Mouse (Mus musculus): ENCODE data around the gene Serpind1. TPM values are rescaled to one million over a fixed set of nuclear protein-coding genes. Genes with fewer than 3 reads are reported as not detected.

Serpind1 gene
- 0.36 and 0.48 TPM in 2 replicates for polyA plus RNA-seq (2015; fragmentation: Nextera tagmentation; extraction: Ambion mirVana)

DNA sequence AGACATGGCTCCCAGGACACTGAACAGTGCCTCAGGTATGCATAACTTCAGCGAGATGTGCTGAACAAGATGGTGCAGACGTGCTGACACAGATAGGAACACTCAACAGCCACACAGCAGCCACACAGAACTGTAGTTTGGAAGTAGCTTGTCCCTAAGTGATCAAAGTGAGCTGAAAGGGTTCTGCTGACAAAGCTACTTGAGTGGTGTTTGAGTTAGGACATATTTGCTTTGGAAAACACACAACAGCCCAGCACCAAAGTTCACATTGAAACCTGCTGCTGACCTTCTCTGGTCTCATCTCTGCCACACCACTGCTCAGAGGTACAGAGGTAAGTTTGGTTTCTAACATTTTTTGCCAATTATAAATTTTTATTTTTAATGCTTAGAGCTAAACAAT, at the start of gene Serpind1:
Gene Serpind1 (plus strand): TSS at position 256 of the 400 bp plus-strand sequence.
- 90% methylated on average over 2 of the region's 2 CpGs for WGBS
- Histone ChIP-seq H3K36me3 (ENCODE audit: poor library complexity, severe bottlenecking) (peaks cover 8% of the 10 kb centered on the region), H3K4me2 (no peak within 1 kb of the TSS), H3K9ac (no peak within 1 kb of the TSS), H3K27me3 (no peaks in the 10 kb centered on the region), H3K4me3 (no peak within 1 kb of the TSS), H3K27ac (no peak within 1 kb of the TSS), H3K9me3 (replicated peaks) (no peaks in the 10 kb centered on the region), H3K4me1 (no peaks in the 10 kb centered on the region)
- ATAC-seq = no peak

DNA sequence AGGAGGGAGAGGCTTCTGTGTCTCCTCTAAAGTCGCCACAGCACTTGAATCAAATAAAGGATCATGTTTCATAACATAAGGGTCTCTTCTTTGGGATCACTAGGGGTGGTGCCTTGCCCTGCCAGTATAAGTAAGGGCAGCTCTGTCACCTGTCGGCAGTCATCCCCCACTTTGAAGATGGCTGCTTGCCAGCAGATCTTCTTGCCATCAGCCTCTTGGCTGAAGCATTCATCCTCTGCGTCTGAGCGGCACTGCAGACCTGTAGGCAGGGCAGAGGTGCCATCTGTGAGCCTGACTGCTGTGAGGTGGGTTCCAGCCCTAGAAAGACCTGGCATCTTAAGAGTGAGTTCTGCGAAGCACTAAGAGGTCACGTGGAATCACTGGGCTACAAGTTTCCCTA, 48.0 kb upstream of the Serpind1 start:
- Histone ChIP-seq H3K9me3 (replicated peaks) (no peaks in the 10 kb centered on the region), H3K27me3 (peaks cover 17% of the 10 kb centered on the region), H3K9ac (no peak overlapping the region), H3K4me2 (no peak overlapping the region), H3K4me3 (no peak overlapping the region), H3K27ac (no peak overlapping the region), H3K36me3 (ENCODE audit: poor library complexity, severe bottlenecking) (peaks cover 93% of the 10 kb centered on the region), H3K4me1 (peaks cover 2% of the 10 kb centered on the region)
- no peak for ATAC-seq
- 83% methylated on average over 6 of the region's 6 CpGs for whole genome bisulfite sequencing

DNA sequence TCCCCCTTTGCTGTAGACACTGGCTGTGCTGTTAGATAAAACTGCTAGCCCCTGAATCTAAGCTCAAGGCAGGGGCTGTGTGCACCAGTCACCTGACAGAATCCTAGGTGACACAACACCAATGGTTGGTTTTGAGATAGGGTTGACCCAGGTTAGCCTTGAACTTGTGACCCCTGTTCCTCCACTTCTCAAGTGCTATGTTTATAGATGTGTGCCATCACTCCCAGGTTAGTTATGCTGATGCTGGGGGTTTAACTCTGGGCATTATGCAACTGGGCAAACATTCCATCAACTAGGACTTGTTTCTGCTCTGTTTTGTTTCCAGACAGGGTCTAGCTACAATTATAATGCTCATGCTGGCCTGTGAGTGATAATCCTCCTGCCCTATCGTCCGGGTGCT, 44.1 kb upstream of the Serpind1 start:
- no peaks in the 10 kb centered on the region for H3K4me1 ChIP-seq
- H3K27ac ChIP-seq = no peak overlapping the region
- WGBS = 94% methylated on average over 2 of the region's 2 CpGs
- no peak overlapping the region for H3K4me2 ChIP-seq
- H3K9ac ChIP-seq = no peak overlapping the region
- no peak for ATAC-seq
- H3K27me3 ChIP-seq = no peaks in the 10 kb centered on the region
- H3K36me3 ChIP-seq (ENCODE audit: poor library complexity, severe bottlenecking) = peaks cover 88% of the 10 kb centered on the region
- H3K9me3 ChIP-seq (replicated peaks) = no peaks in the 10 kb centered on the region
- H3K4me3 ChIP-seq = no peak overlapping the region

DNA sequence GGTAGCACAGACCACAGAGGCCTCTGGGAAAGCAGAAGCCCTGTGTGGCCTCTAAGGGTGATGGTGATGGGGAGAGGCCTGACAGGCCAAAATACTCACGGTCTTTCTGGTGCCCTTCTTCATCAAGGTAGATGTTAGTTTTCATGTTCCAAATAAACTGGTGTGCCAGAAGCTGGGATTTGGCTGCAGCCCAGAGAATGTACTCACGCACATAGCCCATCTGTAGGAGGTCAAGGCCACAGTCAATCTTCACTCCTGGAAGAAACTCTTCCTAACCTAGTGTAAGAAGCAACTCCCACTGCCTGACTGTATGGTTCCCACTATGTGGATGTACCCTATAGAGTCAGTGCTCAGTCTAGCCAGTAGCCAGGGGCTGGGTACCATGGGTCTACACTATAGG, 40.2 kb upstream of the Serpind1 start:
- WGBS = 98% methylated on average over 2 of the region's 2 CpGs
- ATAC-seq = no peak

DNA sequence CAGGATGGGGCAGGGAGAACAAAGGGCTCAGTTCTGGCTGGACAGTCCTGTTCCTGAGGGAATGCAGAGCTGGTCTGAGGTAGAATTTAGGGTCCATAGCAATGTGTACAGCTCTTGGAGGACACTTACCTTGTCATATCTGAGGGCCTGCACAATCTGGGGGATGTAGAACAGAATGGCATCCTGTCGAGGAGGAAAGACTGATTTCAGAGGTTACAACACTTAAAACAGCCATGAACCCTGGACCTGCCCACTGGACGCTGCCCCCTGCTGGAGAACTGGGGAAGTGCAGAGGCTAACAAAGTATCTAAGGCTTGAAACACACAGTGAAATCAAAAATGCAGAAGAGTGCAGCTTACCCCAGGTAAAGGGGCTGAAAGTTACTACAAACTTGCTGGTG, 38.4 kb upstream of the Serpind1 start:
- Histone ChIP-seq H3K27ac (no peak overlapping the region), H3K9ac (no peak overlapping the region), H3K27me3 (no peaks in the 10 kb centered on the region), H3K4me3 (no peak overlapping the region), H3K4me2 (no peak overlapping the region), H3K36me3 (ENCODE audit: poor library complexity, severe bottlenecking) (peaks cover 79% of the 10 kb centered on the region), H3K9me3 (replicated peaks) (no peaks in the 10 kb centered on the region), H3K4me1 (no peaks in the 10 kb centered on the region)
- ATAC-seq = peak; percentile 53; the same call in 1 of the 2 replicates
- 6% methylated on average over 2 of the region's 2 CpGs for whole genome bisulfite sequencing

More for the DNA sequence above, 40.2 kb upstream of the Serpind1 start:
- H3K36me3 ChIP-seq (ENCODE audit: poor library complexity, severe bottlenecking) = peaks cover 79% of the 10 kb centered on the region
- H3K4me2 ChIP-seq = no peak overlapping the region
- no peak overlapping the region for H3K27ac ChIP-seq
- H3K27me3 ChIP-seq = no peaks in the 10 kb centered on the region
- H3K9ac ChIP-seq = no peak overlapping the region
- no peaks in the 10 kb centered on the region for H3K4me1 ChIP-seq
- no peaks in the 10 kb centered on the region for H3K9me3 ChIP-seq (replicated peaks)
- no peak overlapping the region for H3K4me3 ChIP-seq

DNA sequence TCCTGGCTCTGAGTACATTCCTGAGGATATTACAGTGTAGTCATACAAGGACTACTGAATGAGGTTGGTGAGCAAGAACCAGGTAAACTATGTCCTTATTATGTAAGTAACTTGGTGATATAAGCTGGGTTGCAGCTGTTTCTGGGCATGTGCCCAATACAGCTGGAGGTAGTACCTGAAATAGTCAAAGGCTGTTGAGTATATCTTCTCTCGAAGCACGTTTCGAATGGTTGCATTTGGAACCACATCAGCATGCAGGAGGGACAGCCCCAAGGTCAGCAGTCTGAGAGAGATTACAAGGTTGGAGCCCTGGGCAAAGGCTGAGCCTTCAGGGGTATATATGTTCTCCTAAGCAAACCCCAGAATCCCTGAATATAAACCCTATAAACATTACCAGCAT, 30.4 kb upstream of the Serpind1 start:
- Histone ChIP-seq H3K27ac (no peak overlapping the region), H3K4me1 (no peaks in the 10 kb centered on the region), H3K4me3 (no peak overlapping the region), H3K27me3 (no peaks in the 10 kb centered on the region), H3K36me3 (ENCODE audit: poor library complexity, severe bottlenecking) (peaks cover 95% of the 10 kb centered on the region), H3K9me3 (replicated peaks) (no peaks in the 10 kb centered on the region), H3K9ac (no peak overlapping the region), H3K4me2 (no peak overlapping the region)
- ATAC-seq = no peak
- WGBS = 97% methylated on average over 3 of the region's 3 CpGs

DNA sequence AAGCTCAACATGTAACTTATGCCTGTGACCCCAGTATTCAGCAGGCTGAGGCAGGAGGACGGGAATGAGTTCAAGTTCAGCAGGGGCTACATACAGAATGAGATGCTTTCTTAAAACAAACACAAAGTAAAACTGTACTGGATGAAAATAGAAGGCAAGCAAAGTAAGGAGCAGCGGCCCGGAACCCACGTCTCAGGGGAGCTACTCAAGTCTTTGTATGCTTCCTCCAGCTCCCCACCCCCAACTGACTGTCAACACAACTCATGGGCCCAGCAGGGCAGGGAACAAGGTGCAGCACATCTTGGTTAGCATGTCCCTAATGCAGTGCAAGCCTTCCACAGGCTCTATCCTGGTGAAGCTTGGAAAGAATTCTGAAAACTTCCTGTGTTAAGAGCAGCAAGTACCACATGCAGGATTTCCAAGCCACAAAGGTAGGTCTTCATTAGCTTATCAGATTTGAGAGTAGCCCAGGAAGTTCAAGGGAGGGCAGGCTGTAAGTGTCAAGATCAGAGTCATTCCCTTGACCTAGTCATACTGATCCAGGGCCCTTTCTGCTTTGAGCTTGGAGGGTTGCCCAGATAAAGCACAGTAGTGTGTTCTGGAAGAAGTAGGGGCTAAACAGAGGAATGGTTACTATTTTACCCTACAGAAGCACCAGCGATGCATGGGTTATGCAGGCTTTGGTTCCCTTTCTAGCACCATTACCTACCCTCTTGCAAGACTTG, 27.5 kb upstream of the Serpind1 start:
- Histone ChIP-seq H3K27me3 (no peaks in the 10 kb centered on the region), H3K9me3 (replicated peaks) (no peaks in the 10 kb centered on the region), H3K4me2 (no peak overlapping the region), H3K27ac (no peak overlapping the region), H3K36me3 (ENCODE audit: poor library complexity, severe bottlenecking) (peaks cover 91% of the 10 kb centered on the region), H3K9ac (no peak overlapping the region), H3K4me1 (no peaks in the 10 kb centered on the region), H3K4me3 (no peak overlapping the region)
- no peak for ATAC-seq
- WGBS = 88% methylated on average over 5 of the region's 5 CpGs

DNA sequence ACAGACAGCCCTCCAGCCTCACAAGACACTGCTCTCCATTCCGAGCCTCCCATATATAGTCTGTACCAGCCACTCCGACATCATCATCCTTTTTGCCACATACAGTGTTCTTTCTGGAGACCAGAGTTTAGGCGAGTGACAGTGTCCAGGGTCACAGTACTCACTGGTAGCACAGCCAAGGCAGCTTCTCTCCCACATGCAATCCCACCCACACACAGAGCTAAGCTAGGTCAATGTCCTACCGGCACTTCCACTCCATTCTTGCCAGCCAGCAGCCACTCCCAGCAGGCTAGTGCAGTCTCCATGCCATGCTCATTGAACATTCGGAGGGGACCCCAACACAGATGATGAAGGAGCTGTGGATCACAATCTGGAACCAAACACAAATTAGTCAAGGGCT, 23.7 kb upstream of the Serpind1 start:
- WGBS = 92% methylated on average over 5 of the region's 5 CpGs
- Histone ChIP-seq H3K4me2 (no peak overlapping the region), H3K36me3 (ENCODE audit: poor library complexity, severe bottlenecking) (peaks cover 89% of the 10 kb centered on the region), H3K27ac (no peak overlapping the region), H3K27me3 (no peaks in the 10 kb centered on the region), H3K4me1 (no peaks in the 10 kb centered on the region), H3K9ac (no peak overlapping the region), H3K4me3 (no peak overlapping the region), H3K9me3 (replicated peaks) (no peaks in the 10 kb centered on the region)
- no peak for ATAC-seq

DNA sequence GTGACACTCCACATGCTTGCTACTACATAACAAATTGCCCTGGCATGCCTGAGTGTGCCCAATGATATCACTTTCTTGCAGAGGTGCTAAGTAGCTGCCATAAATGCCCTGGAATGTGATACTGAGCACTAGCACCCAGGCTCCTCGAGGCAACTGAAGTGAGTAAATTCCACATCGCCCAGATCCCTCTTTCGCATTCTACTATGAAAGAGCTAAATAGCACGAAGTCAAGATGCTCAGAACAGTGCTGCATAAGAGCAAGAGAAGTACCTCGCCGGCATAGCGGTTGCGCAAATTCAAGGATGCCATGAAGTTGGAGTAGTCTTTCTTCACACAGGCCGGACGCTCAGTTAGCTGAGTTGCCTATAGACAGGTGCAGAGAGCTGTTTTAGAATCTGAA, 22.1 kb upstream of the Serpind1 start:
- no peak for ATAC-seq
- H3K4me1 ChIP-seq = no peaks in the 10 kb centered on the region
- H3K4me2 ChIP-seq = no peak overlapping the region
- no peaks in the 10 kb centered on the region for H3K27me3 ChIP-seq
- peaks cover 88% of the 10 kb centered on the region for H3K36me3 ChIP-seq (ENCODE audit: poor library complexity, severe bottlenecking)
- no peaks in the 10 kb centered on the region for H3K9me3 ChIP-seq (replicated peaks)
- H3K4me3 ChIP-seq = no peak overlapping the region
- no peak overlapping the region for H3K27ac ChIP-seq
- H3K9ac ChIP-seq = no peak overlapping the region
- WGBS = 94% methylated on average over 10 of the region's 10 CpGs

DNA sequence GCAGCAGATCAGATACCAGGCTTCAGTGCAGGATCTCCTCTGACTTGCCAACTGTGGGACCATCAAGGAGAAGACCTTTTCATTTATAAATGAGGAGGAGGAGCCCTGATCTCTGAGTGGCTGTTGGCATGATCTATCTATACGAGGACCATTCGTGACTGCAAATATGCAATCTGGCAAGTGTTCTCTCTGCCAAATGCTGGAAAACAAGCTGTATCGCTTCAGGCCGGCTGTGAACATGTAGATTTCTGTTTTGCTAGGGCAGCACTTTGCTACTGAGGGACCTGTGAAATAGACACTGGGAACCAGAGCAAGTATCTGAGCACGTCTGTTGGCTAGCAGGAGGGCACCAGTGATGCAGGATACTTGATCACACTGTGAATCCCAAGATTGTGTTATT, 18.6 kb upstream of the Serpind1 start:
- H3K4me2 ChIP-seq = no peak overlapping the region
- 93% methylated on average over 5 of the region's 5 CpGs for WGBS
- H3K36me3 ChIP-seq (ENCODE audit: poor library complexity, severe bottlenecking) = peaks cover 93% of the 10 kb centered on the region
- no peak for ATAC-seq
- H3K9ac ChIP-seq = no peak overlapping the region
- no peak overlapping the region for H3K4me3 ChIP-seq
- no peaks in the 10 kb centered on the region for H3K27me3 ChIP-seq
- H3K4me1 ChIP-seq = no peaks in the 10 kb centered on the region
- no peaks in the 10 kb centered on the region for H3K9me3 ChIP-seq (replicated peaks)
- H3K27ac ChIP-seq = no peak overlapping the region

DNA sequence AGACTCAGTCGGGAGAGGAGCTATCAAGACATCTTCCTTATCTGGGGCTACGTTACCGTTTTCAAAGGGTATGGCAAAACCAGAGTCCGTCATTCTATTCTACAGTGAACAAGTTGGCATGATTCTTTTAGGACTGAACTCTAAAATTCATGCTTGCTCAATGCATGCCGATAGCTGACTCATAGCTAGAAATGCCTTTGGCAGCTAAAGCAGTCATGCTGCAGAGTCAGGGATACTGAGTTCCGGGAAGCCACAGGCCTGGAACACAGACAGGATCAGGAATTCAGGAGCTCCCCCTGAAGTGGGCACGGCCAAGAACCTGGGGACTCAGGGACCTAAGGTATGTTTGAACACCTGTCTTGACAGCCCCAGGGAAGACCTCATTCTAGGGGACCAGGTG, 14.6 kb upstream of the Serpind1 start:
- Histone ChIP-seq H3K36me3 (ENCODE audit: poor library complexity, severe bottlenecking) (peaks cover 81% of the 10 kb centered on the region), H3K4me2 (no peak overlapping the region), H3K27ac (no peak overlapping the region), H3K9ac (no peak overlapping the region), H3K9me3 (replicated peaks) (no peaks in the 10 kb centered on the region), H3K4me3 (no peak overlapping the region), H3K27me3 (no peaks in the 10 kb centered on the region), H3K4me1 (no peaks in the 10 kb centered on the region)
- no peak for ATAC-seq
- WGBS = 95% methylated on average over 7 of the region's 7 CpGs

DNA sequence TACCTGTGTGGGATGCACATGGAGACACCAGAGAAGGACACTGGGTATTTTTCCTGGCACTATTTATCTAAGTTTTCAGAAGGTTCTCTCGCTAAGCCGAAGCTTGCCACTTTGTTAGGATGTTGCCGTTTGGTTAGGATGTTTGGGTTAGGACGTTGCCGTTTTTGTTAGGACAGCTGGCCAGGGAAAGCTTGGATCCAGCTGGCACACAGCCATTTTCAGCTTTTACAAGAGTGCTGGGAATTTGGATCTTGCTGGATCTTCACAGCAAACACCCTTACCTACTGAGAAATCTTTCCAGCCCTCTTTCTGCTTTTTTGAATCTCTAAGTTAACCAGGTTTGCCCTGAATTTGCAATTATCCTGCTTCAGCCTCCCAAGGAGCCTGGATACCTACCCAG, 9.7 kb upstream of the Serpind1 start:
- no peak overlapping the region for H3K9ac ChIP-seq
- H3K36me3 ChIP-seq (ENCODE audit: poor library complexity, severe bottlenecking) = peaks cover 76% of the 10 kb centered on the region
- H3K9me3 ChIP-seq (replicated peaks) = no peaks in the 10 kb centered on the region
- 80% methylated on average over 5 of the region's 5 CpGs for WGBS
- H3K27me3 ChIP-seq = no peaks in the 10 kb centered on the region
- no peak overlapping the region for H3K4me3 ChIP-seq
- no peak overlapping the region for H3K27ac ChIP-seq
- H3K4me2 ChIP-seq = no peak overlapping the region
- ATAC-seq = no peak
- H3K4me1 ChIP-seq = no peaks in the 10 kb centered on the region

DNA sequence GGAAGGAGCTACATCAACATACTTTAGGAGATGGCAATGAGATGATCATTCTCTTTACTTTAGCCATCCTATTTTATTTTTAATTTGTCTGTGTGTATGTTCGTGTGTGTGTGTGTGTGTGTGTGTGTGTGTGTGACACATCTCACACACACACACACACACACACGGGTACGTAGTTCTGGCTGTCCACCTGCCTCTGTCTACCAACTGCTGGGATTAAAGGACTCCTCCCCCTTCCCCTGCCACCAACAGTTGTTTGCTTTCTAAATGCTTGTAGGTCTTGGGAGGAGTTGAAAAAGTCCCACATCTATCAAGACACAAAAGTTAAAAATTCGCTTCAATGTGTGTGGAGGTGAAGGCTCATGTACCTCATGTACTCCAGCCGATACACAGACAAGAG, 6.4 kb upstream of the Serpind1 start:
- no peaks in the 10 kb centered on the region for H3K9me3 ChIP-seq (replicated peaks)
- 95% methylated on average over 5 of the region's 5 CpGs for WGBS
- H3K4me1 ChIP-seq = no peaks in the 10 kb centered on the region
- H3K27me3 ChIP-seq = no peaks in the 10 kb centered on the region
- no peak overlapping the region for H3K27ac ChIP-seq
- no peak overlapping the region for H3K4me2 ChIP-seq
- H3K36me3 ChIP-seq (ENCODE audit: poor library complexity, severe bottlenecking) = peaks cover 55% of the 10 kb centered on the region
- no peak for ATAC-seq
- H3K9ac ChIP-seq = no peak overlapping the region
- no peak overlapping the region for H3K4me3 ChIP-seq
